Mouse (Mus musculus) heart, postnatal 0 days (tissue): ENCODE data around the gene Helt. TPM values are rescaled to one million over a fixed set of nuclear protein-coding genes. Genes with fewer than 3 reads are reported as not detected.

Source experiments
- ATAC-seq: fragments of 200-750 bp; cut with Nextera tagmentation; 2 replicates; pipeline ENCODE4 v1.8.0; 2017; ENCODE audit warnings: low read depth, moderate number of reproducible peaks, moderate library complexity; ENCODE audit not compliant: insufficient read depth
- DNase-seq: peaks from one replicate; pipeline ENCODE4 v3.0.0-alpha.2; 2016; ENCODE audit warnings: low spot score
- H3K27ac ChIP-seq: fragments of 300-500 bp; sonication (generic); 2 replicates; pipeline ENCODE4 v1.5.1; 2014; ENCODE audit warnings: low read depth, mild to moderate bottlenecking
- H3K27me3 ChIP-seq: fragments of 300-500 bp; sonication (generic); 2 replicates; pipeline ENCODE4 v1.6.1; 2014; ENCODE audit warnings: low read length, mixed read lengths; ENCODE audit not compliant: control insufficient read depth, insufficient read depth
- H3K36me3 ChIP-seq: fragments of 300-500 bp; sonication (generic); replicated peaks from 2 replicates; pipeline ENCODE4 v1.6.1; 2014; ENCODE audit warnings: low read length, mixed read lengths; ENCODE audit not compliant: control insufficient read depth, insufficient read depth
- H3K4me1 ChIP-seq: fragments of 300-500 bp; sonication (generic); 2 replicates; pipeline ENCODE4 v1.6.1; 2014; ENCODE audit warnings: antibody characterized with exemption; ENCODE audit not compliant: control insufficient read depth, insufficient read depth
- H3K4me2 ChIP-seq: fragments of 300-500 bp; sonication (generic); 2 replicates; pipeline ENCODE4 v1.6.1; 2014; ENCODE audit warnings: low read depth, mild to moderate bottlenecking, low read length, moderate library complexity
- H3K4me3 ChIP-seq: fragments of 300-500 bp; sonication (generic); 2 replicates; pipeline ENCODE4 v1.5.1; 2014; ENCODE audit warnings: low read depth, low read length
- H3K9ac ChIP-seq: fragments of 300-500 bp; sonication (generic); replicated peaks from 2 replicates; pipeline ENCODE4 v1.6.1; 2014; ENCODE audit warnings: low read depth, low read length, mixed read lengths
- H3K9me3 ChIP-seq: fragments of 300-500 bp; sonication (generic); replicated peaks from 2 replicates; pipeline ENCODE4 v1.6.1; 2016; ENCODE audit warnings: low read length; ENCODE audit not compliant: control insufficient read depth
- CTCF ChIP-seq: IDR thresholded peaks from 2 replicates; pipeline ENCODE4 v1.5.1; 2016; ENCODE audit warnings: antibody characterized with exemption, control low read depth, low read depth
- EP300 ChIP-seq: IDR thresholded peaks from 2 replicates; pipeline ENCODE4 v1.6.1; 2016; ENCODE audit warnings: antibody characterized with exemption, low read depth
- WGBS: fragments of 180-500 bp; shearing (Covaris S2); extraction: QIAGEN DNeasy Blood & Tissue Kit; methylation state at CpG from one replicate; pipeline ENCODE4 v1.1.7; 2014; 5-methylcytosine and 5-hydroxymethylcytosine counted together
- polyA plus RNA-seq: library from polyadenylated mRNA; unstranded; fragments of >200 nt; fragmentation: Nextera tagmentation; extraction: Ambion mirVana; gene quantifications from 2 replicates; pipeline ENCODE4 v1.2.1, GENCODE M21; 2015
- total RNA-seq: library from RNA; depleted of rRNA; stranded (reverse); fragments of >200 nt; gene quantifications from 2 replicates; pipeline ENCODE4 v1.2.3, GENCODE M21; 2014; ENCODE audit warnings: low replicate concordance

The Helt gene
- total and polyA plus RNA-seq, 2 experiments from 2014 or later: not detected

DNA sequence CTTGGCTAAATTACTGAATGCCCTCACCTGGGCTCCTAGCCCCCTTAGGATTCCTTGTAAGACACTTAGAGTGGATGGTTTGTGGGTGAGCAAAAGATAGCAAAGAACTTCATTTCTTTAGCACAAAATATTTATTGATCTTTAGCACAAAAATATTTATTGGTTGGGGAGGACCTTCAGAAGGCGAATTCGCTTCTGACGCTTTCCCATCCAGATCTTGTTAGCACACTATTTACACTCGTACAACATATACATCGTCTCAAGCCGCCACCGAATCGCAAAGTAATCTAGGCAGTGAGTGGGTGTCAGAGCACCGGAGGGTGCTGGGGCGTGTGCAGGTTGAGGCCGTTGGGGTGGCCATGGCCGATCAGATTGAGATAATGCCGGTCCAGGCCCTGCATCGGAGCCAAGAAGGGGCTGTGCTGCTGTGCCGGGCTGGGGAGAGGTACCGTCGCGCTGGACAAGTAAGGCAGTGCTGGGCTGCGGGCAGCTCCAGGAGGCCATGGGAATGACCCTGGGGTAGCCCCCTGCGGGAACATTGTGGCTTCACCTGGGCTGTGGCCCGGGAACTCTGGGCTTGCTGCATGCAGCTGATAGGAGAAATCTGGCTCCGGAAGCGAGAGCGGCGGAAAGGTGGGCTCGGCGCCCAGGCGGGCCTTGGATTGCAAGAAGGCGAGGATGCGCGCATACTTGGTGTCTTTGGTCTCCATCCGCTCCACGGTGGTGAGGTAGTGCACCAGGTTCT is 2.4 kb downstream of the Helt start:
- H3K4me3 ChIP-seq: peak overlapping the region; percentile 25
- no peaks in the 10 kb centered on the region for H3K9me3 ChIP-seq
- no peaks in the 10 kb centered on the region for H3K36me3 ChIP-seq
- TF ChIP-seq EP300: no peak
- TF ChIP-seq CTCF: no peak
- DNase-seq (no peak), ATAC-seq (no peak)
- peak overlapping the region; percentile 41 for H3K4me2 ChIP-seq
- peaks cover 81% of the 10 kb centered on the region for H3K27me3 ChIP-seq
- no peaks in the 10 kb centered on the region for H3K4me1 ChIP-seq
- H3K27ac ChIP-seq: no peak overlapping the region
- no peak overlapping the region for H3K9ac ChIP-seq
- 1% methylated on average over 33 of the region's 33 CpGs for WGBS

DNA sequence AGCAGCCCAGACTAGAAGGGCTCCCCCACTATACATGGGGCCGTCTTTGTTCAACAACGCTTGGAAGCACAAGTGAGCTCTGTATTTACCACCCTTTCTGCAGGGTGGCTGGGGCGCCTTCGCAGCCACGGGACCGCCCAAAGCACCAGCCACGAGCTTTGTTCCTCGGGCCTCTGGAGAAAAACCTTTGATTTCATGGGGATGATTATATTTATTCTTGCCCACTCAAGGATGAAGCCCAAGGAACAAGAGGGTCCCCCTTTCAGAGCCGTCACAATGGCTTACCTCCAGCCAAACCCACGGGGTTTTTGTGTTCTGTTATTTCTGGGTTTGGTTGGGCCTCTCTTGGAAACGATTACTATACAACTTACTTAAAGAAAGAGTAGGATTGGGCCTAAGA is 5.2 kb downstream of the Helt start:
- 59% methylated on average over 11 of the region's 11 CpGs for WGBS
- Histone ChIP-seq H3K9me3 (no peaks in the 10 kb centered on the region), H3K27me3 (peaks cover 53% of the 10 kb centered on the region), H3K4me1 (0 out of 2 replicates have a peak, but pooled peaks cover 9% of the 10 kb centered on the region), H3K27ac (no peak overlapping the region), H3K36me3 (no peaks in the 10 kb centered on the region), H3K4me2 (no peak overlapping the region), H3K9ac (no peak overlapping the region), H3K4me3 (no peak overlapping the region)
- TF ChIP-seq CTCF (no peak), EP300 (no peak)
- ATAC-seq (no peak), DNase-seq (no peak)

DNA sequence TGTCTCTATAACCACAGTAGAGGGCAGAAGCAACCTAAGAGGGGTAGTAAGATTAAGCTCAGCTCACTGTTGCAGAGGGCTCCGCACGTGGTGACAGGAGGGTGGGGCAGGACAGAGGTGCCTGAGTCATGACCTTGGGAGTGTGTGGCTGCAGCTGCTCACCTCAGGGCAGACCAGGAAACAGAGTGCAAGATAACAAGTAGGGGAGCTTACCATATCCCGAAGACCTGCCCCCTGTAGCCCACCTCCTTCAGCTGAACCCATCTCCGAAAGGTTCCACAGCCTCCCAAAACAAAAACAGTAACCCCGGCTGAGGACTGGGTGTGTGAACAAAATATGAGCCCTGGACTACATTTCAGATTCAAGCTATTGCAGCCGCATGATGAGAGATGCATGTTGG is 6.5 kb downstream of the Helt start:
- 85% methylated on average over 6 of the region's 6 CpGs for WGBS
- peaks cover 40% of the 10 kb centered on the region for H3K27me3 ChIP-seq

DNA sequence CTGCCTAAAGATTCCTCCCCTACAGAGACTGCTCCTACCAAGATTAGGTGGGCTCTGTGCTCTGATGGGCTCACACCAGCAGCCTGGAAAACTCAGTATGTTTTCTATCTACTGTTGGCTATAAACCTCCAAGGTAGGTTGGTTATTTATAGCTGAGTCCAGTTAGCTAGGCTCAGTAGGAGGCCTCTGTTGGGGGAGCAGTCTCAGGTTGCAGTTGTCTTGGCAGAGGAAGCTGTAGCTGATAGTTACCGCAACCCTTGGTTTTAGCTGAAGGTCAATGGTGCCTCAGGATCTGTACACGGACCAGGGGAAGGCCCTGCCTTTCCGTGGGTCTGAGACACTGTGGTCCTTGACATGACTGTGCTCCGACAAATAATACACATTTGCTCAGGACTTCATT is 8.5 kb downstream of the Helt start:
- Histone ChIP-seq H3K9ac (no peak overlapping the region), H3K4me1 (0 out of 2 replicates have a peak, but pooled peaks cover 9% of the 10 kb centered on the region), H3K36me3 (no peaks in the 10 kb centered on the region), H3K4me2 (no peak overlapping the region), H3K9me3 (no peaks in the 10 kb centered on the region), H3K27me3 (peaks cover 20% of the 10 kb centered on the region), H3K4me3 (no peak overlapping the region), H3K27ac (peak overlapping the region; percentile 58)
- ATAC-seq: peak; percentile 76
- no peak for TF ChIP-seq CTCF
- no peak for TF ChIP-seq EP300
- peak; percentile 50 for DNase-seq
- WGBS: 46% methylated on average over 4 of the region's 4 CpGs

More for the DNA sequence above, 6.5 kb downstream of the Helt start:
- no peaks in the 10 kb centered on the region for H3K36me3 ChIP-seq
- H3K9ac ChIP-seq: no peak overlapping the region
- ATAC-seq (no peak), DNase-seq (no peak)
- no peak overlapping the region for H3K4me3 ChIP-seq
- H3K9me3 ChIP-seq: no peaks in the 10 kb centered on the region
- no peak overlapping the region for H3K27ac ChIP-seq
- TF ChIP-seq CTCF: no peak
- no peak for TF ChIP-seq EP300
- no peak overlapping the region for H3K4me2 ChIP-seq
- 0 out of 2 replicates have a peak, but pooled peaks cover 9% of the 10 kb centered on the region for H3K4me1 ChIP-seq

DNA sequence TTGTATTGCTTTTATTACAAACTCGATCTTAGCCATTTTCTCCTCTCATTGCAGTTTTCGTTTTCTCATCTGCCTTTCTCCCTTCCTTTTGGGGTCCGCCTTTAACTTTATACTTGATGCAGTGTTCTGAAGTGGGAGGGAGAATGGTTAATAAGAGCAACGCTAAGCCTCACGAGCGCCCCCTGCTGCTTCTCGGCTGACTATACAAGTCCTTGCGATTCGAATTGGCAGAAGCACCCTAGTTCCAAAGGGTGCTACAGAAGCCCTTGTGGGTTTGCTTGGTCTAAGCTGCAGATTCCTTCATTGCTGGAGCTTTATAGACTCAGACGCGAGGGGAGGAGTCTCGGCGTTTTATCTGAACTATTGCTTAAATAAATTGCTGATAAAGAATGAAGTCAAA is 12.9 kb downstream of the Helt start:
- Histone ChIP-seq H3K9me3 (no peaks in the 10 kb centered on the region), H3K36me3 (no peaks in the 10 kb centered on the region), H3K4me3 (no peak overlapping the region), H3K27me3 (no peaks in the 10 kb centered on the region), H3K4me1 (0 out of 2 replicates have a peak, but pooled peaks cover 9% of the 10 kb centered on the region), H3K9ac (no peak overlapping the region), H3K4me2 (no peak overlapping the region), H3K27ac (no peak overlapping the region)
- TF ChIP-seq CTCF (peak; percentile 82), EP300 (no peak)
- WGBS: 10% methylated on average over 13 of the region's 13 CpGs
- DNase-seq (peak; percentile 64), ATAC-seq (peak; percentile 30; the same call in 1 of the 2 replicates)

DNA sequence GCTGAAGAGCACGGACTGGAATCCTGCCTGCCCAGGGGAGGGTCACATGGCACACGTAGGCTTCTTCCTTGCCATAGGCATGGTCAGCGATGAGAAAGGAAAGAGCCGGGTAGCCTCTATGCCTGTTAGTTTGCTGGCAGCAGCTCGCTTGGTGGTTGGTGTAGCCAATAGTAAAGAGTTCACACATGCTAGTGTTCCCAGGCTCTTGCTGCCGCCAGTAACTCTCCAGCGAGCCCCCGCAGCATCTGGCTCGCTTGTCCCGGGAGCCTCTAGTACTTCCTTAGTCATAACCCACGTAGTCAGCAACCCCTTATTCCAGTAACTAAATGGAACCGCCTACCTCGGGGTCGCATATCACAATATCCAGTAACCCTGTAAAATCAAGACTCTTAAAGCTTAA is 17.5 kb downstream of the Helt start:
- no peak overlapping the region for H3K4me2 ChIP-seq
- DNase-seq: no peak
- H3K4me1 ChIP-seq: no peaks in the 10 kb centered on the region
- WGBS: 79% methylated on average over 14 of the region's 14 CpGs
- H3K9ac ChIP-seq: no peak overlapping the region
- ATAC-seq: no peak
- no peaks in the 10 kb centered on the region for H3K27me3 ChIP-seq
- H3K27ac ChIP-seq: no peak overlapping the region
- H3K36me3 ChIP-seq: no peaks in the 10 kb centered on the region
- H3K9me3 ChIP-seq: no peaks in the 10 kb centered on the region
- no peak overlapping the region for H3K4me3 ChIP-seq
- TF ChIP-seq CTCF (no peak), EP300 (no peak)
